Mouse (Mus musculus) ES-Bruce4 (cell line): ENCODE measurements around the gene Tpk1.

Experiments
- CTCF ChIP-seq: IDR thresholded peaks from one replicate; pipeline ENCODE4 v1.8.1; 2011; ENCODE audit warnings: low read depth, low read length
- EP300 ChIP-seq: IDR thresholded peaks from 2 replicates; pipeline ENCODE4 v1.6.1; 2011; ENCODE audit warnings: low read depth, low read length; ENCODE audit not compliant: insufficient read depth
- POLR2A ChIP-seq: IDR thresholded peaks from one replicate; pipeline ENCODE4 v1.8.1; 2011; ENCODE audit warnings: low read length; ENCODE audit not compliant: insufficient read depth

DNA sequence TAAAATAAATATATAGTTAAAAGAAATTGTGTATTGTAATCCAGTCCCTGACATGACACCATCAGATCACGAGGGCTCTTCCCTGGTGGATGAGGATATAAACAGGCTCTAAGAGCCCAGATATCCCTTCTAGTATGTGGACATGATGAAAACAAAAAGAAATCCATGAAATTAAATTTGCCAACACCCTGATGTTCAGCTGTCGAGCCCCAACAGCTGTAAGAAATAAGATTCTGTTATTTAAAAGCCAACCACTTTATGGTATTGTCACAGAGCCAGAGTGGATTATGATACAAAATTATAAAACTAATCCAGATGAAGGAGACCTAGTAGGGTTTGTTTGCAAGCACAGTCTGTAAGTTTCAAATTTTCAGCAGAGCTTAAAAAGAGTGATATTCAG lies 207.0 kb downstream of the Tpk1 start:
- no peak for TF ChIP-seq CTCF
- TF ChIP-seq POLR2A = no peak
- TF ChIP-seq EP300 = no peak
